Mouse (Mus musculus) ovary, postnatal 10 days (tissue): ENCODE data around the gene Chic2.

Experiments used
- DNase-seq: peaks from one replicate; pipeline ENCODE4 v3.0.0; 2022; ENCODE audit warnings: low spot score

Chic2 gene

GRCm38 (mm10) chr5:75044310-75044904 is at the start of gene Chic2:
Gene Chic2 (minus strand): TSS chr5:75044774.
- peak; percentile 67 for DNase-seq

- no peak for DNase-seq
These were observed 41.3 kb upstream of the Chic2 start for GRCm38 (mm10) chr5:75085906-75086305.

GRCm38 (mm10) chr5:75085521-75085875 is 40.9 kb upstream of the Chic2 start:
- DNase-seq: no peak

GRCm38 (mm10) chr5:75084871-75085520 is 40.4 kb upstream of the Chic2 start:
- no peak for DNase-seq

- DNase-seq: no peak
These were observed 39.9 kb upstream of the Chic2 start for GRCm38 (mm10) chr5:75084393-75084870.

DNA sequence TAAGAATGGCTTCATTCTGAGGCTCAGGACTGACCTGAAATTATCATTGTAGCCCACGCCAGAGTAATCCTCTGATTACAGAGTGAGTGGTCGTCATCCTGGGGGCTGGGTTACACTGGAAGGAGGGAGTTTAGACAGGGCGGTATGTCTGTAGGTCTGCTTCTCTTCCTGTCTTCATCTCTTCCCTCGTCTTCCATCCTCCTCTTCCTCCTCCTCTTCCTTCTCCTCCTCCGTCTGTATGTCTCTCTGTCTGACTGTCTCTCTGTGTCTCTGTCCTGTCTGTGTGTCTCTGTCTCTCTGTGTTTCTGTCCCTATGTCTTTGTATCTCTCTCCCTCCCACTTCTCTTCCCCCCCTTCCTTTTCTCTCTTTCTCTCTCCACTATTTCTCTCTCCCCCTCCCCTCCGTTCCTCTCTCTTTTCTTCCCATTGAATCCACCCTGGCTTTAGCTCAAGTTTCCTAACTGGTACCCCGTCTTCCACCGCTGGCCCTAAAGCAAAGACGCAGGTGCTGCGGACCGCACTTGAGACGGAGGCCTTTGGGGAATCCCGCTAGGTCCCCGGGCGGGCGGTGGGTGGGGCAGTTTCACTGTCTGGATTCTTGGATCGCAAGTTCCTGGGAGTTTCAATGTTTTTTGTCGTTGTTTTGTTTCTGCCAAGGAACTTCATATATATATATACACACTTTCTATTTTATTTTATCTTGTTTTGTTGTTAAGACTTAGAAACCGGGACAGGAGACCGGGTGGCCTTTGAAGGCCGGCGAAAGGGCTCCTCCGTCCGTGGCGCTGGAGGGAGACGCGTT is 39.2 kb upstream of the Chic2 start:
- DNase-seq: no peak

GRCm38 (mm10) chr5:75083061-75083460 is 38.5 kb upstream of the Chic2 start:
- no peak for DNase-seq

GRCm38 (mm10) chr5:75082439-75082838 is 37.9 kb upstream of the Chic2 start:
- DNase-seq: no peak

- DNase-seq: no peak
These were observed 35.0 kb upstream of the Chic2 start for GRCm38 (mm10) chr5:75079564-75079963.

GRCm38 (mm10) chr5:75077051-75077380 is 32.4 kb upstream of the Chic2 start:
- no peak for DNase-seq

DNA sequence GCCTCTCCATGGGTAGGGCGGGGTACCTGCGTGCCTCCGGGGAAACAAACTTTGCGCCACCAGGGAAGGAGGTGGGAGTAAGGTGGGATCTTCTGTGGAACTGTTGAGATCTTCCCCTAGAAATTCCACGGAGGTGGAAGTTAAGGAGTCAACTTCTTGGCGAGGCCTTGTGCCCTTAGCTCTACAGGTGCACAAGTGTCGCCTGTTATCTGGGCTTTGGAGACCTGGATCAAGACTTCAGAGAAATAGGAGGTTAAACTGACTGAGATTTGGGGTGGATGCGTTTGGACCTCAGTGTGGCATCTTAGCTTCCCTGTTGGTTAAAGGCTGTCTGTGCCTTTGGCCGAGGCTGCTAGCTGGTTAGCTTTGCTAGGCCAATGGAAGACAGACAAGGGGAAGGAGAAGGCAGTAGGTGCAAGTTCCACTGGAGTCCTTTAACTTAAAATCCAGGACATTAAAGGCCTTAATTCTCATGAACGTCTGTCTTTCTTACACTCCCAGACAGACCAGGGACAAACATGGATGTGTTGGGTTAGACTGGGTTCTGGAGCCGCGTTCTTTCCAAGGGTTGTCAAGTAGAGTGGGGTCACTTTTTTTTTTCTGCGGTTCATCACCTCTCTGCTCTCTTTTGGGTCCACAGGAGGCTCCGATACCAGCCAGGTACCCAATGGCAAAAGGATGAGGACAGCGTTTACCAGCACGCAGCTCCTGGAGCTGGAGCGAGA is 31.9 kb upstream of the Chic2 start:
- no peak for DNase-seq

- DNase-seq: no peak
These were observed 30.9 kb upstream of the Chic2 start, which contains the start of gene Gsx2 for GRCm38 (mm10) chr5:75075383-75075941. Gene Gsx2 (plus strand): TSS chr5:75075601.

DNA sequence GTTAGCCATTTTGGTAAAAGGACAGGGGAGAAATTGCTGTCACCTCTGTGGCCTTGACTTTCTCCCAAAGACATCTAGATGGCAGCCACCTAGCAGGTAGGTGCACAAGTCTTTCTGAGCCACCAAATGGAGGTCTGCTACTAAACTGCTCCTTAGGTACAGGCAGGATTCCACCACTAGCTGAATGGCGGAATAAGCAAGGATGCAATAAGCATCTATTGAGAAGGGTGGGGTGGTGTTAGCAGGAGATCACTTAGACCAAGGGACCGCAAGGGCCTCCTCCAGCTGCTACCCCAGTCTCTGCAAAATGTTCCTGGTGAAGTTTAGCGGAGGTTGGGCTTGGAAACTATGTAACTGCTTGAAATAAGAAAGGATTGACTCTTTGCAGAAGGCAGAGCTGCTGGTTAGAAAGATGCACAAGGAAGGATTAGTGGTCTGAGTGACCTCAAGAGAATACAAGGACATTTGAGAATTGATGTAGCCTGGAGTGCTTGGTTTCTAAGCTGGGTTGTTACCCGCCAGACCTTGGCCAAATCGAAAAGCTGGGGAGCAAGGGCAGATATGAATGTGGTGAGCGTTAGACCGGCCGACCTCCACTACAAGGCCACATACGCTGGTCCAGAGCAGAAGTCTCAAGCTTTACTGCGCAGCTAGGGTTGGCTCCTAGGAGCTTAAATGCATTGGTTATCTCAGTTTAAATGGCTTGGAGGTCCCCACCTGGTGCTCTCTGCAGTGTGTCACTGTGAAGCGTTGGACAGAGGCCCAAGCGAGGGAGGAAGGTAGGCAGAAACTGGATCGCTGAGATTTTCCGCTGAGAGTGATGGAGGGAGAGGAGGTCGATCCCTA is 30.2 kb upstream of the Chic2 start:
- DNase-seq: no peak

- no peak for DNase-seq
These were observed 29.6 kb upstream of the Chic2 start for GRCm38 (mm10) chr5:75074132-75074531.

GRCm38 (mm10) chr5:75073684-75074083 is 29.1 kb upstream of the Chic2 start:
- no peak for DNase-seq

DNA sequence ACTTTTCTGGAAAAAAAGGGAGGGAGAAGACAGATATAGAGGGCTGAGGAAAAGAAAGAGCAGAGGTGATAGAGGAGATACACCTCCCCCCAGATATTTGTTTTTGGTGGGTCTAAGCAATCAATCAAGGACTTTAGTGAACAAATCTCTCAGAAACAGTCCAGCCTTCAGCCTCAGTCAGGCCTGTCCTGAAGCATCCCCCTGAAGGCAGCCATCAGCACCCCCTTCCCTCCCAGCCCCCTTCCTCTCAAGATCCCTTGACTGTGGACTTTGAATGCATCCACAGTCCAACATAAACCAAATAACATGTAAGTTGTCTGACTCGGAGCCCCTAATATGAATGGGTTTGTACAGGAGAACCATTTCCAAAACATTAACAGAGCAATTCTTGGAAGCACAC is 28.6 kb upstream of the Chic2 start:
- DNase-seq: no peak

- DNase-seq: no peak
These were observed 28.0 kb upstream of the Chic2 start for GRCm38 (mm10) chr5:75072532-75072931.

DNA sequence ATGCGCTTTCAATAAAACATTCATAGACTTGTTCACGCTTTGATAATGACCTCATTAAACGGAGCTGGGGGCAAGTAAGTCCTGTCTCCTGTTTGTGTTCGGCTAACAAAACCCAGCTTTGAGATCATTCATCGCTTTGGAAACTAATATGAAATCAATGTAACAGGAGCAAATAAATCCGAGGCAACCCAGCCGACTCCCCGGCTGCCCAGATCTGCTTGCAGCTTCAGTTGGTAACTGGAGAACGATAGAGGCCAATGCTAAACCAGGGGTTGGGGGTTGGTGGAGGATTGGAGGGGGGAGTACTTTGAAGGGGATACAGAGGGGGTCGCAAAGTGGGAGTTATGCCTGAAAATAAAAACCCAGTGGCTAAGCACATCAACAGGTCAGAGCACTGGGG is 27.4 kb upstream of the Chic2 start:
- DNase-seq: no peak

GRCm38 (mm10) chr5:75070656-75071375 is 26.2 kb upstream of the Chic2 start:
- DNase-seq: no peak

GRCm38 (mm10) chr5:75070132-75070531 is 25.6 kb upstream of the Chic2 start:
- DNase-seq: no peak
